Mouse (Mus musculus) cerebellum, postnatal 25 days (tissue): ENCODE results near the gene Ttll3.

Source experiments
- DNase-seq, 2 experiments: peaks; one replicate each; pipeline ENCODE4 v3.0.0; 2021; ENCODE audit warnings: mixed read lengths in 2 of 2

Ttll3 gene

GRCm38 (mm10) chr6:113426696-113427095, 37.6 kb downstream of the Ttll3 start:
- DNase-seq = no peak

GRCm38 (mm10) chr6:113427397-113427796, 38.3 kb downstream of the Ttll3 start:
- DNase-seq = peak in 1 of 2 experiments; percentile 39

GRCm38 (mm10) chr6:113428006-113428405, 38.9 kb downstream of the Ttll3 start:
- no peak for DNase-seq

- DNase-seq = no peak
Observed at GRCm38 (mm10) chr6:113429965-113430364, 40.9 kb downstream of the Ttll3 start.

GRCm38 (mm10) chr6:113430846-113431245, 41.8 kb downstream of the Ttll3 start:
- no peak for DNase-seq

- DNase-seq = no peak
Observed at GRCm38 (mm10) chr6:113431801-113432200, 42.7 kb downstream of the Ttll3 start.

GRCm38 (mm10) chr6:113433661-113434060, 44.6 kb downstream of the Ttll3 start:
- no peak for DNase-seq

GRCm38 (mm10) chr6:113434691-113435090, 45.6 kb downstream of the Ttll3 start:
- no peak for DNase-seq

- DNase-seq = no peak
Observed at GRCm38 (mm10) chr6:113435664-113436205, 46.7 kb downstream of the Ttll3 start, which contains the start of gene Cidec. Cidec (minus strand) TSS chr6:113435760.

GRCm38 (mm10) chr6:113437135-113437534, 48.1 kb downstream of the Ttll3 start:
- no peak for DNase-seq

- DNase-seq = no peak
Observed at GRCm38 (mm10) chr6:113438721-113439430, 49.8 kb downstream of the Ttll3 start.

GRCm38 (mm10) chr6:113440686-113441085, 51.6 kb downstream of the Ttll3 start:
- DNase-seq = no peak

- peak; percentile 79 to 89 for DNase-seq
Observed at GRCm38 (mm10) chr6:113441147-113441680, 52.2 kb downstream of the Ttll3 start.

- no peak for DNase-seq
Observed at GRCm38 (mm10) chr6:113442087-113442441, 53.0 kb downstream of the Ttll3 start.

- DNase-seq = peak; percentile 91 to 92
Observed at GRCm38 (mm10) chr6:113442442-113443090, 53.5 kb downstream of the Ttll3 start, which contains the start of gene Jagn1. Jagn1 (plus strand) TSS chr6:113442569.

GRCm38 (mm10) chr6:113443091-113443490, 54.0 kb downstream of the Ttll3 start:
- no peak for DNase-seq

GRCm38 (mm10) chr6:113444207-113444965, 55.3 kb downstream of the Ttll3 start:
- no peak for DNase-seq

GRCm38 (mm10) chr6:113447639-113448038, 58.6 kb downstream of the Ttll3 start:
- DNase-seq = peak in 1 of 2 experiments; percentile 40

- DNase-seq = no peak
Observed at GRCm38 (mm10) chr6:113451839-113452238, 62.8 kb downstream of the Ttll3 start.

- no peak for DNase-seq
Observed at GRCm38 (mm10) chr6:113455007-113455406, 65.9 kb downstream of the Ttll3 start.

- no peak for DNase-seq
Observed at GRCm38 (mm10) chr6:113457952-113458534, 69.0 kb downstream of the Ttll3 start, which contains the start of gene Il17re. Il17re (plus strand) TSS chr6:113458484.

- peak; percentile 50 to 58 for DNase-seq
Observed at GRCm38 (mm10) chr6:113458635-113459034, 69.6 kb downstream of the Ttll3 start.
